Mouse (Mus musculus) lung, embryonic 15.5 days (tissue): Measurements from ENCODE around the gene Hsd17b2. TPM values are rescaled to one million over a fixed set of nuclear protein-coding genes. Genes with fewer than 3 reads are reported as not detected.

Source experiments
- ATAC-seq: fragments of 200-750 bp; cut with Nextera tagmentation; 2 replicates; pipeline ENCODE4 v1.8.0; 2017; ENCODE audit warnings: moderate number of reproducible peaks, borderline replicate concordance; ENCODE audit not compliant: low FRiP score, low TSS enrichment; ENCODE audit errors: extremely low read depth
- H3K27ac ChIP-seq: fragments of 300-500 bp; sonication (generic); 2 replicates; pipeline ENCODE4 v1.5.1; 2015; ENCODE audit warnings: moderate library complexity, mild to moderate bottlenecking, inconsistent platforms
- H3K27me3 ChIP-seq: fragments of 300-500 bp; sonication (generic); 2 replicates; pipeline ENCODE4 v1.6.1; 2015; ENCODE audit warnings: inconsistent platforms
- H3K36me3 ChIP-seq: fragments of 300-500 bp; sonication (generic); 2 replicates; pipeline ENCODE4 v1.6.1; 2015; ENCODE audit warnings: inconsistent platforms
- H3K4me1 ChIP-seq: fragments of 300-500 bp; sonication (generic); 2 replicates; pipeline ENCODE4 v1.6.1; 2015; ENCODE audit warnings: inconsistent platforms
- H3K4me2 ChIP-seq: fragments of 300-500 bp; sonication (generic); 2 replicates; pipeline ENCODE4 v1.6.1; 2015; ENCODE audit warnings: inconsistent platforms, mild to moderate bottlenecking, moderate library complexity
- H3K4me3 ChIP-seq: fragments of 300-500 bp; sonication (generic); 2 replicates; pipeline ENCODE4 v1.5.1; 2015; ENCODE audit warnings: mild to moderate bottlenecking, inconsistent platforms
- H3K9ac ChIP-seq: fragments of 300-500 bp; sonication (generic); 2 replicates; pipeline ENCODE4 v1.6.1; 2015; ENCODE audit warnings: inconsistent platforms
- H3K9me3 ChIP-seq: fragments of 300-500 bp; sonication (generic); 2 replicates; pipeline ENCODE4 v1.6.1; 2016; ENCODE audit warnings: inconsistent platforms
- WGBS: fragments of 180-500 bp; shearing (Covaris S2); methylation state at CpG from one replicate; pipeline ENCODE4 v1.1.7; 2015; 5-methylcytosine and 5-hydroxymethylcytosine counted together
- polyA plus RNA-seq: library from polyadenylated mRNA; unstranded; fragments of >200 nt; fragmentation: Nextera tagmentation; extraction: Ambion mirVana; gene quantifications from 2 replicates; pipeline ENCODE4 v1.2.1, GENCODE M21; 2015

The Hsd17b2 gene
- polyA plus RNA-seq, 1 experiment from 2014 or later: 0.34 TPM

- H3K9ac ChIP-seq: no peak overlapping the region
- H3K27me3 ChIP-seq: no peaks in the 10 kb centered on the region
- H3K9me3 ChIP-seq: no peaks in the 10 kb centered on the region
- no peaks in the 10 kb centered on the region for H3K36me3 ChIP-seq
- no peaks in the 10 kb centered on the region for H3K4me1 ChIP-seq
- no peak overlapping the region for H3K27ac ChIP-seq
- H3K4me2 ChIP-seq: no peak overlapping the region
- WGBS: 72% methylated on average over 7 of the region's 9 CpGs
- ATAC-seq: no peak
- H3K4me3 ChIP-seq: no peak overlapping the region
These were observed 46.4 kb downstream of the Hsd17b2 start for GRCm38 (mm10) chr8:117747886-117748730.

GRCm38 (mm10) chr8:117749436-117749835, 47.7 kb downstream of the Hsd17b2 start:
- WGBS: 57% methylated on average over 2 of the region's 2 CpGs
- no peak overlapping the region for H3K9ac ChIP-seq
- no peak overlapping the region for H3K4me2 ChIP-seq
- H3K36me3 ChIP-seq: no peaks in the 10 kb centered on the region
- no peak overlapping the region for H3K4me3 ChIP-seq
- no peaks in the 10 kb centered on the region for H3K4me1 ChIP-seq
- no peak for ATAC-seq
- no peaks in the 10 kb centered on the region for H3K9me3 ChIP-seq
- no peak overlapping the region for H3K27ac ChIP-seq
- no peaks in the 10 kb centered on the region for H3K27me3 ChIP-seq

- no peaks in the 10 kb centered on the region for H3K27me3 ChIP-seq
- H3K9me3 ChIP-seq: no peaks in the 10 kb centered on the region
- no peak for ATAC-seq
- no peak overlapping the region for H3K4me3 ChIP-seq
- H3K27ac ChIP-seq: no peak overlapping the region
- H3K36me3 ChIP-seq: no peaks in the 10 kb centered on the region
- no peak overlapping the region for H3K4me2 ChIP-seq
- no peaks in the 10 kb centered on the region for H3K4me1 ChIP-seq
- 74% methylated on average over 11 of the region's 11 CpGs for WGBS
- no peak overlapping the region for H3K9ac ChIP-seq
These were observed 56.2 kb downstream of the Hsd17b2 start for GRCm38 (mm10) chr8:117757900-117758299.

GRCm38 (mm10) chr8:117762776-117763175, 61.1 kb downstream of the Hsd17b2 start:
- Histone ChIP-seq H3K4me3 (no peak overlapping the region), H3K9me3 (no peaks in the 10 kb centered on the region)
- no peak for ATAC-seq

GRCm38 (mm10) chr8:117764625-117765024, 62.9 kb downstream of the Hsd17b2 start:
- Histone ChIP-seq H3K27ac (no peak overlapping the region), H3K9ac (no peak overlapping the region), H3K4me1 (no peaks in the 10 kb centered on the region), H3K9me3 (no peaks in the 10 kb centered on the region), H3K4me2 (no peak overlapping the region), H3K27me3 (no peaks in the 10 kb centered on the region), H3K4me3 (no peak overlapping the region), H3K36me3 (no peaks in the 10 kb centered on the region)
- ATAC-seq: no peak
- WGBS: 49% methylated on average over 4 of the region's 4 CpGs

More at GRCm38 (mm10) chr8:117762776-117763175, 61.1 kb downstream of the Hsd17b2 start:
- no peak overlapping the region for H3K27ac ChIP-seq
- no peaks in the 10 kb centered on the region for H3K36me3 ChIP-seq
- no peak overlapping the region for H3K4me2 ChIP-seq
- no peaks in the 10 kb centered on the region for H3K27me3 ChIP-seq
- H3K9ac ChIP-seq: no peak overlapping the region
- no peaks in the 10 kb centered on the region for H3K4me1 ChIP-seq
- WGBS: 81% methylated on average over 6 of the region's 6 CpGs

GRCm38 (mm10) chr8:117765947-117766346, 64.2 kb downstream of the Hsd17b2 start:
- H3K9ac ChIP-seq: no peak overlapping the region
- ATAC-seq: no peak

GRCm38 (mm10) chr8:117768971-117769370, 67.3 kb downstream of the Hsd17b2 start:
- Histone ChIP-seq H3K4me2 (no peak overlapping the region), H3K9ac (no peak overlapping the region), H3K36me3 (no peaks in the 10 kb centered on the region), H3K4me1 (no peaks in the 10 kb centered on the region), H3K27me3 (no peaks in the 10 kb centered on the region), H3K4me3 (no peak overlapping the region), H3K27ac (no peak overlapping the region), H3K9me3 (no peaks in the 10 kb centered on the region)
- 69% methylated on average over 7 of the region's 7 CpGs for WGBS
- no peak for ATAC-seq

More at GRCm38 (mm10) chr8:117765947-117766346, 64.2 kb downstream of the Hsd17b2 start:
- Histone ChIP-seq H3K36me3 (no peaks in the 10 kb centered on the region), H3K4me3 (no peak overlapping the region), H3K4me2 (no peak overlapping the region), H3K4me1 (no peaks in the 10 kb centered on the region), H3K27me3 (no peaks in the 10 kb centered on the region), H3K9me3 (no peaks in the 10 kb centered on the region), H3K27ac (no peak overlapping the region)
- 16% methylated on average over 5 of the region's 5 CpGs for WGBS

GRCm38 (mm10) chr8:117771115-117771836, 69.6 kb downstream of the Hsd17b2 start:
- Histone ChIP-seq H3K4me2 (no peak overlapping the region), H3K36me3 (no peaks in the 10 kb centered on the region), H3K27me3 (no peaks in the 10 kb centered on the region), H3K9me3 (no peaks in the 10 kb centered on the region), H3K27ac (no peak overlapping the region), H3K9ac (no peak overlapping the region), H3K4me3 (no peak overlapping the region), H3K4me1 (no peaks in the 10 kb centered on the region)
- no peak for ATAC-seq
- WGBS: 60% methylated on average over 9 of the region's 9 CpGs

- Histone ChIP-seq H3K27me3 (no peaks in the 10 kb centered on the region), H3K4me2 (no peak overlapping the region), H3K9ac (no peak overlapping the region), H3K4me1 (no peaks in the 10 kb centered on the region), H3K4me3 (no peak overlapping the region), H3K27ac (no peak overlapping the region), H3K9me3 (no peaks in the 10 kb centered on the region), H3K36me3 (no peaks in the 10 kb centered on the region)
- ATAC-seq: no peak
- 67% methylated on average over 2 of the region's 2 CpGs for WGBS
These were observed 70.4 kb downstream of the Hsd17b2 start for GRCm38 (mm10) chr8:117772126-117772525.

- no peak overlapping the region for H3K9ac ChIP-seq
These were observed 70.9 kb downstream of the Hsd17b2 start for GRCm38 (mm10) chr8:117772597-117772996.

GRCm38 (mm10) chr8:117775626-117776025, 73.9 kb downstream of the Hsd17b2 start:
- no peaks in the 10 kb centered on the region for H3K4me1 ChIP-seq
- H3K9ac ChIP-seq: no peak overlapping the region
- no peak overlapping the region for H3K4me2 ChIP-seq
- no peak overlapping the region for H3K27ac ChIP-seq
- WGBS: 40% methylated on average over 10 of the region's 10 CpGs
- no peak for ATAC-seq
- no peaks in the 10 kb centered on the region for H3K27me3 ChIP-seq
- no peaks in the 10 kb centered on the region for H3K36me3 ChIP-seq
- H3K4me3 ChIP-seq: no peak overlapping the region
- H3K9me3 ChIP-seq: no peaks in the 10 kb centered on the region

More at GRCm38 (mm10) chr8:117772597-117772996, 70.9 kb downstream of the Hsd17b2 start:
- H3K4me3 ChIP-seq: no peak overlapping the region
- H3K4me2 ChIP-seq: no peak overlapping the region
- 40% methylated on average over 2 of the region's 2 CpGs for WGBS
- H3K27me3 ChIP-seq: no peaks in the 10 kb centered on the region
- no peak for ATAC-seq
- H3K36me3 ChIP-seq: no peaks in the 10 kb centered on the region
- H3K9me3 ChIP-seq: no peaks in the 10 kb centered on the region
- H3K27ac ChIP-seq: no peak overlapping the region
- H3K4me1 ChIP-seq: no peaks in the 10 kb centered on the region

GRCm38 (mm10) chr8:117776075-117776474, 74.4 kb downstream of the Hsd17b2 start:
- no peak overlapping the region for H3K4me2 ChIP-seq
- H3K4me3 ChIP-seq: no peak overlapping the region
- H3K36me3 ChIP-seq: no peaks in the 10 kb centered on the region
- ATAC-seq: no peak
- H3K27me3 ChIP-seq: no peaks in the 10 kb centered on the region
- no peaks in the 10 kb centered on the region for H3K4me1 ChIP-seq
- no peaks in the 10 kb centered on the region for H3K9me3 ChIP-seq
- no peak overlapping the region for H3K9ac ChIP-seq
- H3K27ac ChIP-seq: no peak overlapping the region
- WGBS: 77% methylated on average over 10 of the region's 10 CpGs
